ENCODE assay signal across 8 mouse cellular contexts in genomic region chr5:125245534-125246151, GRCm38 (mm10).
A peak's percentile ranks its signal among the peaks of the same experiment; 100 is the strongest.
DNase-seq lines count a peak whose midpoint lies in the region; ATAC-seq lines count a peak whose summit lies in the region.

No protein-coding gene starts in this region.

- intact Hi-C loops in left cerebral cortex, postnatal 25 days (cut with DNase I): loop anchor here (2.0 kb wide), 2 partner anchors 19 to 67 kb away; partner anchors contain the start of gene Ncor2

- H3K36me3 ChIP-seq in forebrain, embryonic 15.5 days: no peaks in the 10 kb centered on the region
- H3K36me3 ChIP-seq in hindbrain, embryonic 11.5 days (ENCODE audit: control insufficient read depth, insufficient read depth, low read length): no peaks in the 10 kb centered on the region
- H3K36me3 ChIP-seq in midbrain, embryonic 16.5 days (ENCODE audit: control insufficient read depth, insufficient read depth, low read length): no peaks in the 10 kb centered on the region

- H3K9me3 ChIP-seq in forebrain, embryonic 15.5 days: no peaks in the 10 kb centered on the region
- no peaks in the 10 kb centered on the region for H3K9me3 ChIP-seq in hindbrain, embryonic 11.5 days (ENCODE audit: control insufficient read depth, low read length)
- H3K9me3 ChIP-seq in midbrain, embryonic 16.5 days (replicated peaks; ENCODE audit: control insufficient read depth, low read length, poor library complexity, severe bottlenecking): no peaks in the 10 kb centered on the region

- peak; percentile 33 to 47 for DNase-seq in cerebellum, adult 18-20 months
- no peak for DNase-seq in cerebellum, adult 11 months
- DNase-seq in adrenal gland, postnatal 14 days: peak; percentile 86
- peak; percentile 83 for DNase-seq in hindbrain, embryonic 11.5 days (ENCODE audit: low spot score)
- DNase-seq in left cerebral cortex, postnatal 25 days (ENCODE audit: low spot score in 2 of 2): peak; percentile 53 to 82

- under 1% methylated on average over 27 of the region's 27 CpGs for whole genome bisulfite sequencing in forebrain, embryonic 15.5 days
- WGBS in hindbrain, embryonic 11.5 days: 1% methylated on average over 27 of the region's 27 CpGs
- WGBS in midbrain, embryonic 16.5 days: under 1% methylated on average over 27 of the region's 27 CpGs

- peak overlapping the region; percentile 42 for H3K9ac ChIP-seq in forebrain, embryonic 15.5 days (replicated peaks)
- peak overlapping the region; percentile 32 for H3K9ac ChIP-seq in hindbrain, embryonic 11.5 days (ENCODE audit: low read depth, low read length)
- peak overlapping the region; percentile 55 for H3K9ac ChIP-seq in midbrain, embryonic 16.5 days (ENCODE audit: low read depth, low read length)

- H3K4me1 ChIP-seq in forebrain, embryonic 15.5 days: peaks cover 41% of the 10 kb centered on the region
- H3K4me1 ChIP-seq in hindbrain, embryonic 11.5 days (replicated peaks; ENCODE audit: control insufficient read depth, insufficient read depth, low read length): peaks cover 19% of the 10 kb centered on the region
- peaks cover 28% of the 10 kb centered on the region for H3K4me1 ChIP-seq in midbrain, embryonic 16.5 days (ENCODE audit: control insufficient read depth, insufficient read depth, low read length)

- peak; percentile 71 for ATAC-seq in forebrain, embryonic 15.5 days (replicated peaks)
- ATAC-seq in hindbrain, embryonic 11.5 days (ENCODE audit: low FRiP score): peak; percentile 81
- peak; percentile 86 for ATAC-seq in midbrain, embryonic 16.5 days
- ATAC-seq in monocyte, adult 5-6 weeks (replicated peaks; ENCODE audit: insufficient number of reproducible peaks, low FRiP score, low TSS enrichment, poor library complexity, severe bottlenecking): no peak

- H3K27ac ChIP-seq in forebrain, embryonic 15.5 days (replicated peaks): peak overlapping the region; percentile 92
- H3K27ac ChIP-seq in hindbrain, embryonic 11.5 days (ENCODE audit: low read depth, low read length): peak overlapping the region; percentile 94
- peak overlapping the region; percentile 87 for H3K27ac ChIP-seq in midbrain, embryonic 16.5 days (ENCODE audit: low read length)

- peak overlapping the region; percentile 44 for H3K4me2 ChIP-seq in forebrain, embryonic 15.5 days (replicated peaks)
- peak overlapping the region; percentile 33 for H3K4me2 ChIP-seq in hindbrain, embryonic 11.5 days (replicated peaks; ENCODE audit: low read depth, low read length)
- peak overlapping the region; percentile 52 for H3K4me2 ChIP-seq in midbrain, embryonic 16.5 days (ENCODE audit: low read length)

- no peaks in the 10 kb centered on the region for H3K27me3 ChIP-seq in forebrain, embryonic 15.5 days
- no peaks in the 10 kb centered on the region for H3K27me3 ChIP-seq in hindbrain, embryonic 11.5 days (ENCODE audit: control insufficient read depth, insufficient read depth, low read length)
- H3K27me3 ChIP-seq in midbrain, embryonic 16.5 days (ENCODE audit: control insufficient read depth, insufficient read depth, low read depth, low read length): no peaks in the 10 kb centered on the region

- peak overlapping the region; percentile 24 for H3K4me3 ChIP-seq in forebrain, embryonic 15.5 days
- peak overlapping the region; percentile 12 for H3K4me3 ChIP-seq in hindbrain, embryonic 11.5 days (ENCODE audit: low read depth, low read length)
- peak overlapping the region; percentile 27 for H3K4me3 ChIP-seq in midbrain, embryonic 16.5 days (ENCODE audit: low read depth, low read length)
